Mouse (Mus musculus): ENCODE data around the gene Gm35315.
"Not testable (repeated sequence)": the region's sequence is repeated elsewhere in the genome, so short reads cannot be mapped to it uniquely, and the experiment has no call there.

The Gm35315 gene

GRCm38 (mm10) chr5:110094847-110095213 is 610 bp upstream of the Gm35315 start:
- Histone ChIP-seq H3K9me3 (ENCODE audit: low read length) (no peaks in the 10 kb centered on the region), H3K4me3 (replicated peaks; ENCODE audit: low read length) (peak overlapping the region; percentile 77), H3K36me3 (ENCODE audit: insufficient read depth, low read length) (peaks cover 9% of the 10 kb centered on the region), H3K4me1 (replicated peaks; ENCODE audit: low read depth, low read length) (peaks cover 68% of the 10 kb centered on the region), H3K27me3 (ENCODE audit: insufficient read depth, low read length) (no peaks in the 10 kb centered on the region)
- TF ChIP-seq NANOG (IDR thresholded peaks at IDR 0.05; ENCODE audit: borderline replicate concordance, low read length) (no peak), POU5F1 (IDR thresholded peaks at IDR 0.05; ENCODE audit: borderline replicate concordance, low read length) (no peak), CTCF (conservative IDR thresholded peaks at IDR 0.05; ENCODE audit: low read length) (no peak)

DNA sequence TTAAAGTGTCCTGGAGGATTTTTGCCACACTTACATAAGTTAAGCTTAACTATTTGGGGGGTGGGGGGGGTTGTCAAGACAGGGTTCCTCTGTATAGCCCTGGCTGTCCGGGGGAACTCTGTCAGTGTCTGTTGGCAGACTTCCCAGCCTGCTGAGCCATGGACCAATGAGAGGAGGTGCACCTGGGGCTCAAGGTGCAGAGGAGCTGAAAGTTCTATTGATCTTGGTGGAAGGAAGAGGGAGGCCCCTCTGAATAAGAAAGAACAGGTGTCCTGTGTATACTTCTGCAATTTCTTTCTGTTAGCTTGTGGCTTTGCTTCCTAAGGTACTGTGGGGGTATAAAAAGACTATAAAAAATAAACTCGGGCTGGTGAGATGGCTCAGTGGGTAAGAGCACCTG is 2.7 kb downstream of the Gm35315 start:
- H3K4me1 ChIP-seq (replicated peaks; ENCODE audit: low read depth, low read length), result peaks cover 53% of the 10 kb centered on the region
- H3K36me3 ChIP-seq (ENCODE audit: insufficient read depth, low read length), result peaks cover 9% of the 10 kb centered on the region
- H3K4me3 ChIP-seq (replicated peaks; ENCODE audit: low read length), result no peak overlapping the region
- H3K27me3 ChIP-seq (ENCODE audit: insufficient read depth, low read length), result no peaks in the 10 kb centered on the region
- H3K9me3 ChIP-seq (ENCODE audit: low read length), result no peaks in the 10 kb centered on the region
- TF ChIP-seq CTCF (conservative IDR thresholded peaks at IDR 0.05; ENCODE audit: low read length) (no peak), NANOG (IDR thresholded peaks at IDR 0.05; ENCODE audit: borderline replicate concordance, low read length) (no peak), POU5F1 (IDR thresholded peaks at IDR 0.05; ENCODE audit: borderline replicate concordance, low read length) (no peak)

GRCm38 (mm10) chr5:110086161-110086866 is 7.9 kb downstream of the Gm35315 start:
- Histone ChIP-seq H3K27me3 (ENCODE audit: insufficient read depth, low read length) (no peaks in the 10 kb centered on the region), H3K36me3 (ENCODE audit: insufficient read depth, low read length) (peaks cover 7% of the 10 kb centered on the region; the same call in 1 of the 2 replicates), H3K9me3 (ENCODE audit: low read length) (no peaks in the 10 kb centered on the region), H3K4me3 (replicated peaks; ENCODE audit: low read length) (peak overlapping the region; percentile 83), H3K4me1 (replicated peaks; ENCODE audit: low read depth, low read length) (peaks cover 57% of the 10 kb centered on the region)
- TF ChIP-seq NANOG (IDR thresholded peaks at IDR 0.05; ENCODE audit: borderline replicate concordance, low read length) (no peak), POU5F1 (IDR thresholded peaks at IDR 0.05; ENCODE audit: borderline replicate concordance, low read length) (no peak)

DNA sequence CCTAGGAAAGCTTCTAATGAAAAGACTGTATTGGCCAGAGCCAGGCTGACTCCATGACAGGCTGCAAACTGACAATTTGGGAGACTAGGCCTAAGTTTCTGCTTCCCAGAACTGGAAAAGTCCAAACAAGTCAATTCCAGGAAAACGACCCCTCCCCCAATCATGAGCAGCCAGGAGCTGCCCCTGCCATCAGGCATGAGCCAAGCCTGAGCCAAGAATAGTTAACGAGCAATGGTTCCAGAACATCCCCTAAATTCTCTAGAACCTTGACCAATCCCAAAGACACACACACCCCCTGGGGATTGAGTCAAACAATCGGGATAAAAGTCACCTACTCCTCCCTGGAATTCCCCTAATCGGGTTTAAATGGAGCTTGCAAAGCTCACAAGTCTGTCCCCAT is 11.3 kb downstream of the Gm35315 start:
- no peaks in the 10 kb centered on the region for H3K27me3 ChIP-seq (ENCODE audit: insufficient read depth, low read length)
- H3K9me3 ChIP-seq (ENCODE audit: low read length), result peaks cover 29% of the 10 kb centered on the region
- peaks cover 40% of the 10 kb centered on the region for H3K36me3 ChIP-seq (ENCODE audit: insufficient read depth, low read length)
- TF ChIP-seq POU5F1 (IDR thresholded peaks at IDR 0.05; ENCODE audit: borderline replicate concordance, low read length), result no peak
- no peak for TF ChIP-seq NANOG (IDR thresholded peaks at IDR 0.05; ENCODE audit: borderline replicate concordance, low read length)
- no peak for TF ChIP-seq CTCF (conservative IDR thresholded peaks at IDR 0.05; ENCODE audit: low read length)
- peaks cover 50% of the 10 kb centered on the region for H3K4me1 ChIP-seq (replicated peaks; ENCODE audit: low read depth, low read length)
- H3K4me3 ChIP-seq (replicated peaks; ENCODE audit: low read length), result peak overlapping the region; percentile 1; the same call in 1 of the 2 replicates

GRCm38 (mm10) chr5:110072413-110072812 is 21.8 kb downstream of the Gm35315 start, which contains the start of gene Gm17655:
Gene Gm17655 (minus strand): TSS chr5:110072513.
- H3K4me1 ChIP-seq (replicated peaks; ENCODE audit: low read depth, low read length); H3K36me3 ChIP-seq (ENCODE audit: insufficient read depth, low read length); H3K4me3 ChIP-seq (replicated peaks; ENCODE audit: low read length); H3K27me3 ChIP-seq (ENCODE audit: insufficient read depth, low read length): not testable (repeated sequence)
- H3K9me3 ChIP-seq (ENCODE audit: low read length), result peaks cover 28% of the 10 kb centered on the region

- Histone ChIP-seq H3K9me3 (ENCODE audit: low read length) (no peaks in the 10 kb centered on the region), H3K36me3 (ENCODE audit: insufficient read depth, low read length) (no peaks in the 10 kb centered on the region), H3K4me1 (replicated peaks; ENCODE audit: low read depth, low read length) (peaks cover 13% of the 10 kb centered on the region), H3K4me3 (replicated peaks; ENCODE audit: low read length) (peak overlapping the region; percentile 87), H3K27me3 (ENCODE audit: insufficient read depth, low read length) (no peaks in the 10 kb centered on the region)
- TF ChIP-seq POU5F1 (IDR thresholded peaks at IDR 0.05; ENCODE audit: borderline replicate concordance, low read length), result no peak
- no peak for TF ChIP-seq CTCF (conservative IDR thresholded peaks at IDR 0.05; ENCODE audit: low read length)
- no peak for TF ChIP-seq NANOG (IDR thresholded peaks at IDR 0.05; ENCODE audit: borderline replicate concordance, low read length)
Observed at GRCm38 (mm10) chr5:110057637-110058408, 36.4 kb downstream of the Gm35315 start.
